Mouse (Mus musculus) CH12.LX (cell line): ENCODE measurements around the gene Eef2k. TPM values are rescaled to one million over a fixed set of nuclear protein-coding genes. Genes with fewer than 3 reads are reported as not detected.

Experiments
- DNase-seq: peaks from one replicate; pipeline ENCODE4 v3.0.0-alpha.2; 2013; ENCODE audit errors: extremely low read depth
- H3K27ac ChIP-seq: 2 replicates; pipeline ENCODE4 v1.5.1; 2012; ENCODE audit warnings: low read depth, mild to moderate bottlenecking, control low read depth, moderate library complexity; ENCODE audit not compliant: insufficient read depth
- H3K27me3 ChIP-seq: replicated peaks from 2 replicates; pipeline ENCODE3; 2012; ENCODE audit warnings: inconsistent platforms
- H3K36me3 ChIP-seq, 2 experiments: replicated peaks in 1 of 2; 2 replicates each; pipeline versions ENCODE3 to v1.6.1; 2012; ENCODE audit warnings: inconsistent platforms in 1 of 2, low read length in 1 of 2, mild to moderate bottlenecking in 1 of 2, mixed read lengths in 1 of 2, moderate library complexity in 1 of 2; ENCODE audit not compliant: control insufficient read depth in 1 of 2, insufficient read depth in 1 of 2
- H3K4me1 ChIP-seq, 2 experiments: 2 replicates each; pipeline ENCODE4 v1.6.1; 2012; ENCODE audit warnings: inconsistent platforms in 1 of 2, moderate library complexity in 1 of 2; ENCODE audit not compliant: insufficient read depth in 2 of 2, control insufficient read depth in 1 of 2
- H3K4me2 ChIP-seq: 2 replicates; pipeline ENCODE4 v1.6.1; 2012; ENCODE audit warnings: low read depth, mild to moderate bottlenecking, control low read depth; ENCODE audit not compliant: poor library complexity, insufficient read depth, severe bottlenecking
- H3K4me3 ChIP-seq, 3 experiments: fragments of 150-350 bp in 1 of 3; sonication (generic) in 1 of 3; replicated peaks in 1 of 3; 2 replicates each; pipeline versions ENCODE3 to v1.5.1; 2011 to 2012; ENCODE audit warnings: low read depth in 2 of 3, low read length in 2 of 3, mild to moderate bottlenecking in 2 of 3, moderate library complexity in 2 of 3, control low read depth in 1 of 3, improper control_type of control experiment in 1 of 3, inconsistent platforms in 1 of 3, mixed read lengths in 1 of 3; ENCODE audit not compliant: poor library complexity in 1 of 3
- H3K79me2 ChIP-seq: replicated peaks from 2 replicates; pipeline ENCODE4 v1.6.1; 2012; ENCODE audit warnings: mild to moderate bottlenecking, moderate library complexity; ENCODE audit not compliant: control insufficient read depth, poor library complexity, insufficient read depth, severe bottlenecking; ENCODE audit errors: extremely low read depth
- H3K9ac ChIP-seq: 2 replicates; pipeline ENCODE4 v1.6.1; 2012; ENCODE audit warnings: low read depth, mild to moderate bottlenecking, control low read depth, moderate library complexity; ENCODE audit not compliant: insufficient read depth
- H3K9me3 ChIP-seq: replicated peaks from 2 replicates; pipeline ENCODE3; 2012; ENCODE audit warnings: low read length, inconsistent platforms, mixed read lengths
- BHLHE40 ChIP-seq: IDR thresholded peaks from 2 replicates; pipeline ENCODE4 v1.6.1; 2011; ENCODE audit warnings: mild to moderate bottlenecking, low read depth, low read length, improper control_type of control experiment
- CHD1 ChIP-seq: IDR thresholded peaks from 2 replicates; pipeline ENCODE4 v1.6.1; 2012; ENCODE audit warnings: low read depth, low read length, improper control_type of control experiment, inconsistent platforms
- CTCF ChIP-seq, 2 experiments: IDR thresholded peaks in 1 of 2; conservative IDR thresholded peaks in 1 of 2; 2 replicates each; pipeline ENCODE4 v1.5.1; 2011 to 2012; ENCODE audit warnings: low read depth in 2 of 2, low read length in 2 of 2, improper control_type of control experiment in 1 of 2, inconsistent platforms in 1 of 2, mild to moderate bottlenecking in 1 of 2, moderate library complexity in 1 of 2
- EP300 ChIP-seq: IDR thresholded peaks from 2 replicates; pipeline ENCODE4 v1.6.1; 2011; ENCODE audit warnings: low read length, improper control_type of control experiment
- GABPA ChIP-seq: IDR thresholded peaks from 2 replicates; pipeline ENCODE4 v1.6.1; 2012; ENCODE audit warnings: low read depth, low read length, improper control_type of control experiment, inconsistent platforms; ENCODE audit not compliant: insufficient replicate concordance
- HCFC1 ChIP-seq: IDR thresholded peaks from 2 replicates; pipeline ENCODE4 v1.6.1; 2012; ENCODE audit warnings: low read depth, mild to moderate bottlenecking, inconsistent platforms, low read length, improper control_type of control experiment
- IRF4 ChIP-seq: IDR thresholded peaks from 2 replicates; pipeline ENCODE4 v1.6.1; 2014; ENCODE audit warnings: low read depth, mild to moderate bottlenecking, inconsistent platforms, low read length, improper control_type of control experiment
- JUN ChIP-seq: IDR thresholded peaks from 2 replicates; pipeline ENCODE4 v1.6.1; 2011; ENCODE audit warnings: low read depth, mild to moderate bottlenecking, low read length, improper control_type of control experiment, moderate library complexity; ENCODE audit not compliant: insufficient read depth
- KAT2A ChIP-seq: IDR thresholded peaks from 2 replicates; pipeline ENCODE4 v1.6.1; 2012; ENCODE audit warnings: low read length, improper control_type of control experiment, inconsistent platforms; ENCODE audit not compliant: insufficient replicate concordance
- MAZ ChIP-seq: IDR thresholded peaks from 2 replicates; pipeline ENCODE4 v1.6.1; 2012; ENCODE audit warnings: low read depth, mild to moderate bottlenecking, inconsistent platforms, low read length, improper control_type of control experiment, moderate library complexity
- MEF2A ChIP-seq: IDR thresholded peaks from 2 replicates; pipeline ENCODE4 v1.6.1; 2014; ENCODE audit warnings: low read depth, mild to moderate bottlenecking, inconsistent platforms, low read length, improper control_type of control experiment, borderline replicate concordance
- MXI1 ChIP-seq: IDR thresholded peaks from 2 replicates; pipeline ENCODE4 v1.6.1; 2011; ENCODE audit warnings: mild to moderate bottlenecking, low read depth, low read length, improper control_type of control experiment
- MYC ChIP-seq: IDR thresholded peaks from 2 replicates; pipeline ENCODE4 v1.6.1; 2011; ENCODE audit warnings: low read depth, mild to moderate bottlenecking, improper control_type of control experiment, low read length
- NELFE ChIP-seq: IDR thresholded peaks from 2 replicates; pipeline ENCODE4 v1.6.1; 2011; ENCODE audit warnings: low read depth, low read length, improper control_type of control experiment
- NRF1 ChIP-seq: IDR thresholded peaks from 2 replicates; pipeline ENCODE4 v1.6.1; 2014; ENCODE audit warnings: low read depth, mild to moderate bottlenecking, inconsistent platforms, low read length, improper control_type of control experiment, moderate library complexity
- PAX5 ChIP-seq: IDR thresholded peaks from 2 replicates; pipeline ENCODE4 v1.6.1; 2012; ENCODE audit warnings: low read length, inconsistent platforms, mixed read lengths
- POLR2AphosphoS2 ChIP-seq: IDR thresholded peaks from 2 replicates; pipeline ENCODE4 v1.6.1; 2011; ENCODE audit warnings: low read depth, low read length, improper control_type of control experiment
- RAD21 ChIP-seq: IDR thresholded peaks from 2 replicates; pipeline ENCODE4 v1.6.1; 2011; ENCODE audit warnings: low read depth, mild to moderate bottlenecking, low read length, improper control_type of control experiment, moderate library complexity
- SIN3A ChIP-seq: IDR thresholded peaks from 2 replicates; pipeline ENCODE4 v1.6.1; 2012; ENCODE audit warnings: low read length, improper control_type of control experiment, inconsistent platforms
- SMC3 ChIP-seq: IDR thresholded peaks from 2 replicates; pipeline ENCODE4 v1.6.1; 2011; ENCODE audit warnings: low read depth, low read length, improper control_type of control experiment
- TCF12 ChIP-seq: IDR thresholded peaks from 2 replicates; pipeline ENCODE4 v1.6.1; 2014; ENCODE audit warnings: low read depth, mild to moderate bottlenecking, inconsistent platforms, low read length, improper control_type of control experiment
- UBTF ChIP-seq: IDR thresholded peaks from 2 replicates; pipeline ENCODE4 v1.6.1; 2012; ENCODE audit warnings: low read depth, mild to moderate bottlenecking, inconsistent platforms, low read length, improper control_type of control experiment, moderate library complexity
- USF1 ChIP-seq: IDR thresholded peaks from 2 replicates; pipeline ENCODE4 v1.6.1; 2014; ENCODE audit warnings: low read depth, mild to moderate bottlenecking, inconsistent platforms, low read length, improper control_type of control experiment
- USF2 ChIP-seq: conservative IDR thresholded peaks from 2 replicates; pipeline ENCODE4 v1.6.1; 2011; ENCODE audit warnings: low read depth, low read length, improper control_type of control experiment
- ZKSCAN1 ChIP-seq: IDR thresholded peaks from 2 replicates; pipeline ENCODE4 v1.6.1; 2012; ENCODE audit warnings: low read depth, inconsistent platforms, low read length, improper control_type of control experiment, borderline replicate concordance
- ZMIZ1 ChIP-seq: IDR thresholded peaks from 2 replicates; pipeline ENCODE4 v1.6.1; 2012; ENCODE audit warnings: low read depth, mild to moderate bottlenecking, inconsistent platforms, low read length, improper control_type of control experiment
- dilution Hi-C: fragments of 300-500 bp; cut with MboI; formaldehyde crosslinking; loops from 2 replicates; pipeline ENCODE4 v1.14.3; 2020; ENCODE audit warnings: low sequenced_read_pairs; ENCODE audit not compliant: extremely low pct_unique_long_range_greater_than_20kb, extremely low pct_ligation_motif_present
- in situ Hi-C: fragments of 300-500 bp; cut with MboI; formaldehyde crosslinking; loops from 3 replicates; pipeline ENCODE4 v1.14.3; 2019; ENCODE audit warnings: low sequenced_read_pairs, low pct_ligation_motif_present, low pct_unique_long_range_greater_than_20kb, mixed read lengths
- polyA plus RNA-seq: library from polyadenylated mRNA; unstranded; fragments of >175 nt; gene quantifications from 2 replicates; pipeline ENCODE4 v1.2.1, GENCODE M21; 2012; ENCODE audit warnings: low read depth; ENCODE audit not compliant: insufficient read length
- total RNA-seq, 2 experiments: library from RNA; depleted of rRNA; stranded (reverse); fragments of 300-350 nt in 1 of 2; fragments of >200 nt in 1 of 2; gene quantifications; 2 replicates each; pipeline ENCODE4 v1.2.3; 2012 to 2014

Gene Eef2k
- total and polyA plus RNA-seq, 3 experiments, result 5.5 to 13.9 (median 13.7) TPM

- H3K4me1 ChIP-seq, result peaks cover 3 to 62% of the 10 kb centered on the region in 2 experiments; a peak in 3 of 4 replicates
- dilution Hi-C loops (no loop called here), in situ Hi-C loops (no loop called here)
- no peak overlapping the region for H3K9ac ChIP-seq
- no peaks in the 10 kb centered on the region for H3K9me3 ChIP-seq
- TF ChIP-seq RAD21, result no peak
- TF ChIP-seq MYC, result no peak
- no peak for TF ChIP-seq GABPA
- no peak for TF ChIP-seq ZKSCAN1
- TF ChIP-seq BHLHE40, result no peak
- TF ChIP-seq NRF1, result no peak
- TF ChIP-seq CTCF (conservative IDR thresholded peaks at IDR 0.05 in 1 of 2, IDR thresholded peaks at IDR 0.05 in 1 of 2; ENCODE audit: low read depth in 2 of 2, low read length in 2 of 2), result no peak
- TF ChIP-seq USF1, result no peak
- no peak for TF ChIP-seq HCFC1
- no peak for TF ChIP-seq TCF12
- no peak for TF ChIP-seq EP300
- no peak for TF ChIP-seq MAZ
- TF ChIP-seq IRF4, result no peak
- H3K4me2 ChIP-seq, result no peak overlapping the region
- H3K79me2 ChIP-seq, result no peaks in the 10 kb centered on the region
- DNase-seq, result no peak
- no peak overlapping the region for H3K27ac ChIP-seq
- H3K27me3 ChIP-seq, result no peaks in the 10 kb centered on the region
- no peak overlapping the region for H3K4me3 ChIP-seq
- peaks cover 0 to 13% of the 10 kb centered on the region in 2 experiments for H3K36me3 ChIP-seq
These were observed 18.3 kb downstream of the Eef2k start for GRCm38 (mm10) chr7:120860799-120861487.

- H3K4me1 ChIP-seq, result peaks cover 3 to 58% of the 10 kb centered on the region in 2 experiments; a peak in 3 of 4 replicates
- no peak overlapping the region for H3K4me3 ChIP-seq
- H3K36me3 ChIP-seq, result peaks cover 0 to 13% of the 10 kb centered on the region in 2 experiments
- no peaks in the 10 kb centered on the region for H3K9me3 ChIP-seq
- in situ Hi-C loops, result no loop called here
- no peaks in the 10 kb centered on the region for H3K79me2 ChIP-seq
- dilution Hi-C loops, result no loop called here
- no peak overlapping the region for H3K27ac ChIP-seq
- no peak for TF ChIP-seq NELFE
- no peak for TF ChIP-seq RAD21
- TF ChIP-seq KAT2A, result no peak
- TF ChIP-seq TCF12, result no peak
- TF ChIP-seq MEF2A, result no peak
- TF ChIP-seq ZMIZ1, result no peak
- TF ChIP-seq SMC3, result no peak
- no peak for TF ChIP-seq IRF4
- TF ChIP-seq CTCF (conservative IDR thresholded peaks at IDR 0.05 in 1 of 2, IDR thresholded peaks at IDR 0.05 in 1 of 2; ENCODE audit: low read depth in 2 of 2, low read length in 2 of 2), result no peak
- TF ChIP-seq MYC, result no peak
- TF ChIP-seq MXI1, result no peak
- no peak for TF ChIP-seq JUN
- no peak for TF ChIP-seq POLR2AphosphoS2
- TF ChIP-seq USF2, result no peak
- no peak for TF ChIP-seq CHD1
- no peak for TF ChIP-seq UBTF
- TF ChIP-seq EP300, result no peak
- no peak for TF ChIP-seq HCFC1
- no peak for TF ChIP-seq SIN3A
- no peak for TF ChIP-seq PAX5
- TF ChIP-seq, all 38 proteins: peak for 0
- Histone ChIP-seq H3K9ac (no peak overlapping the region), H3K4me2 (no peak overlapping the region), H3K27me3 (no peaks in the 10 kb centered on the region)
- DNase-seq, result no peak
These were observed 18.9 kb downstream of the Eef2k start for GRCm38 (mm10) chr7:120861488-120862047.
